Mouse (Mus musculus) testis, postnatal 14 days (tissue): ENCODE measurements around the gene Emp3.

Experiments
- DNase-seq: peaks from one replicate; pipeline ENCODE4 v3.0.0; 2021; ENCODE audit warnings: low spot score

The Emp3 gene

GRCm38 (mm10) chr7:45870282-45871058, 50.7 kb downstream of the Emp3 start:
- DNase-seq: no peak

DNA sequence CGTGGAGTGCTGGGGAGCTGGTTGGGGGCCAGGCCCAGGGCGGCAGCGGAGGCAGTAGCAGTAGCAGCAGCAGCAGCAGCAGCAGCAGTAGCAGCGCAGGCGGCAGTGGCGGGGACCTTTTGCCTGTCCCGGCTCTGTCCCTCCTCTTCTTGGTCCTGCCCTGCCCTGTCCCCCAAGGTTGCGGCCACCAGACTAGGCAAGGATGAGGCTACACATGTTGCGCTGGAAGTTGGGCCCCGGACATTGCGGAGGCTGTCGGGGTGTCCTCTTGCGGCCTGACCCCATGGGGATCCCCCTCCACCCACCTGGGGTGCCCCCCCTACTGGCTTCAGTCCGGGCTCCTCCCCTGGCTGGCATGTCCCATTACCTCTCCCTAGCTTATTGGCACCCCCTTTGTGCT, 51.4 kb downstream of the Emp3 start:
- no peak for DNase-seq

DNA sequence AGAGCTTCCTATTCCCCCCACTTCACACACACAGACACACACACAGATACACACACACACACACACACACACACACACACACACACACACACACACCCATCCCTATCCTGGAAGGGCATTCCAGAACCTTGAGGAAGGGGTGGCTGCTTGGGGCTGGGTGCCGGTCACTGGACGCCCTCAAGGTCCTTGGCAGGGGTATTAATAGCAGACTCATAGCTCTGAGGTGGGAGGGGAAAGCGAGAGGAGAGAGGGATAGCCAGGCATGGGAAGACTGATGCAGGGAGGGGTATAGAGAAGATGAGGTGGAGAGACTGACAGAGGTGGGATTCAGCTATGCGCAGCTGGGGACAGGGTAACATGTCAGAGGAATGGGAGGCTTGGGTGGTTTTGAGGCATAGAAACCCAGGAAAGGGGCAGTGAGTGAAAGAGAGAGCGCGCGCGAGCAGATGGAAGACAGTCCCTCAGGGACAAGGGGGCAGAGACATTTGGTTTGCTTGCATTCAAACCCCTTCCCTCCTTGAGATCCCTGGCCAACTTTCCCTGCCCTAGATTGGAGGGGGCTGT, 52.0 kb downstream of the Emp3 start:
- DNase-seq: no peak
